Mouse (Mus musculus) heart, embryonic 15.5 days (tissue): ENCODE measurements around the gene Polk. TPM values are rescaled to one million over a fixed set of nuclear protein-coding genes. Genes with fewer than 3 reads are reported as not detected.

Experiments
- ATAC-seq: fragments of 200-750 bp; cut with Nextera tagmentation; replicated peaks from 2 replicates; pipeline ENCODE4 v1.8.0; 2017; ENCODE audit warnings: low read depth, moderate TSS enrichment; ENCODE audit not compliant: insufficient number of reproducible peaks, insufficient read depth, low FRiP score
- H3K27ac ChIP-seq: fragments of 300-500 bp; sonication (generic); 2 replicates; pipeline ENCODE4 v1.5.1; 2015; ENCODE audit warnings: mild to moderate bottlenecking, inconsistent platforms
- H3K27me3 ChIP-seq: fragments of 300-500 bp; sonication (generic); 2 replicates; pipeline ENCODE4 v1.6.1; 2015; ENCODE audit warnings: inconsistent platforms
- H3K36me3 ChIP-seq: fragments of 300-500 bp; sonication (generic); 2 replicates; pipeline ENCODE4 v1.6.1; 2015; ENCODE audit warnings: mild to moderate bottlenecking, inconsistent platforms
- H3K4me1 ChIP-seq: fragments of 300-500 bp; sonication (generic); replicated peaks from 2 replicates; pipeline ENCODE4 v1.6.1; 2015; ENCODE audit warnings: inconsistent platforms
- H3K4me2 ChIP-seq: fragments of 300-500 bp; sonication (generic); 2 replicates; pipeline ENCODE4 v1.6.1; 2015; ENCODE audit warnings: inconsistent platforms, mild to moderate bottlenecking, moderate library complexity
- H3K4me3 ChIP-seq: fragments of 300-500 bp; sonication (generic); 2 replicates; pipeline ENCODE4 v1.5.1; 2015; ENCODE audit warnings: mild to moderate bottlenecking, inconsistent platforms
- H3K9ac ChIP-seq: fragments of 300-500 bp; sonication (generic); 2 replicates; pipeline ENCODE4 v1.6.1; 2015; ENCODE audit warnings: mild to moderate bottlenecking, inconsistent platforms
- H3K9me3 ChIP-seq: fragments of 300-500 bp; sonication (generic); replicated peaks from 2 replicates; pipeline ENCODE4 v1.6.1; 2016; ENCODE audit warnings: inconsistent platforms
- WGBS: fragments of 180-500 bp; shearing (Covaris S2); methylation state at CpG from one replicate; pipeline ENCODE4 v1.1.7; 2015; ENCODE audit warnings: mixed read lengths; 5-methylcytosine and 5-hydroxymethylcytosine counted together
- polyA plus RNA-seq: library from polyadenylated mRNA; unstranded; fragments of >200 nt; fragmentation: Nextera tagmentation; extraction: Ambion mirVana; gene quantifications from 2 replicates; pipeline ENCODE4 v1.2.1, GENCODE M21; 2015

Polk gene
- polyA plus RNA-seq, 1 experiment from 2014 or later: 6.4 TPM

DNA sequence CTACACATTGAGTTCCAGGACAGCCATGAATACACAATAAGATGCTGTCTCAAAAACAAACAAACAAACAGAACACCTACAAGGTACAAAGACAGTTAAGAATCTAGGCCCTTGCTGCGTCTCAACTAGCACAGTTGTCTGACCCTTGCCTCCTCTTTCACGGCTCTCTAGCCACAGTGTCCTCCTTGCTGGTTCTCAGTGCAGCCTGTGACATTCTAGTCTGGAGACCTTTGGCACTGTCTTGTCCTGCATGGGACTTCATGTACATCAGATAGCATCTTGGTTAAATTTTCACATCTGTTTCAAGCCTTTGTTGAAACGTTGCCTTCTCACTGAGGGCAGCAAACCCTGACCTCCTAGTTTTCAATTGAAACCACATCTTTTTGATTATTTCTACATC is 13.6 kb downstream of the Polk start:
- Histone ChIP-seq H3K27me3 (no peaks in the 10 kb centered on the region), H3K9ac (no peak overlapping the region), H3K9me3 (no peaks in the 10 kb centered on the region), H3K4me2 (no peak overlapping the region), H3K36me3 (no peaks in the 10 kb centered on the region; the same call in 1 of the 2 replicates), H3K27ac (no peak overlapping the region), H3K4me1 (no peaks in the 10 kb centered on the region), H3K4me3 (no peak overlapping the region)
- ATAC-seq: no peak
- 92% methylated on average over 3 of the region's 3 CpGs for WGBS

DNA sequence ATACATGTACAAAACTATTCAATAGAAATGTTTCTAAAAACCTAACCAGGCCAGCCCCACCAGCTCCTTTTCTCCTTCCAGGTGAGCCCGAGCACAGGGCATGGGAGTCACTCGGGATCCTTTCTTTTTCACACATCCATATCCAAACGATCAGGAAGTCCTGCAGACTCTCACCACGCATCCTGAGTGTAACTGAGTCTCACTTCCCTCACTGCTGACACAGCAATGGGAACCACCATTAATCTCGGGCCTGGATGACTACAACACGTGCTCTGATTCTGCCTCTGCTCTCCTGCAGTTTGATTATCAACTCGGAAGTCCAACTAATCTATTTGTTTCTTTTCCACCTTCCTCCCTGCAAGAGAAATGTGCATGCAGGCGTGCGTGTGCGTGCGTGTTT is 14.5 kb downstream of the Polk start:
- WGBS: 80% methylated on average over 11 of the region's 11 CpGs
- Histone ChIP-seq H3K4me2 (no peak overlapping the region), H3K9ac (no peak overlapping the region), H3K9me3 (no peaks in the 10 kb centered on the region), H3K4me1 (no peaks in the 10 kb centered on the region), H3K36me3 (no peaks in the 10 kb centered on the region; the same call in 1 of the 2 replicates), H3K27me3 (no peaks in the 10 kb centered on the region), H3K4me3 (no peak overlapping the region), H3K27ac (no peak overlapping the region)
- no peak for ATAC-seq

DNA sequence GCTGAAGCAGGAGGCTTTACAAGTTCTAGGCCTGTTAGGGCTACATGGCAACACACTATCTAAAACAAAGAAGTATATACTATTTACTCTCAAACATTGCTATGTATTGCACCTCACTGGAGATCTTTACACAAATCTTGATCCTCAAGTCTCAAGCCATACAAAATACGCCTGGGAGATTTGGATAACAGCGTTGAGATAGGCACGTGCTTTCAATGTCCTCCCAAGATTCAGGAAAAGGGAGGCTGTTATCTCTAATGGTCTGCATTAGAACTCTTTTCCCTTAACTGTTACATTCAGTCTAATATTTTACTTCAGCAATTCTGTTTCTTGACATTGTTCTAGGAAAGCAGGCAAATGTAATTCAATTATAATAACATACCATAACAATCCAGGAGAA is 15.4 kb downstream of the Polk start:
- Histone ChIP-seq H3K4me3 (no peak overlapping the region), H3K4me2 (no peak overlapping the region), H3K27ac (no peak overlapping the region), H3K9ac (no peak overlapping the region), H3K4me1 (no peaks in the 10 kb centered on the region), H3K27me3 (no peaks in the 10 kb centered on the region), H3K36me3 (no peaks in the 10 kb centered on the region; the same call in 1 of the 2 replicates), H3K9me3 (no peaks in the 10 kb centered on the region)
- no peak for ATAC-seq
- 82% methylated on average over 3 of the region's 3 CpGs for WGBS

DNA sequence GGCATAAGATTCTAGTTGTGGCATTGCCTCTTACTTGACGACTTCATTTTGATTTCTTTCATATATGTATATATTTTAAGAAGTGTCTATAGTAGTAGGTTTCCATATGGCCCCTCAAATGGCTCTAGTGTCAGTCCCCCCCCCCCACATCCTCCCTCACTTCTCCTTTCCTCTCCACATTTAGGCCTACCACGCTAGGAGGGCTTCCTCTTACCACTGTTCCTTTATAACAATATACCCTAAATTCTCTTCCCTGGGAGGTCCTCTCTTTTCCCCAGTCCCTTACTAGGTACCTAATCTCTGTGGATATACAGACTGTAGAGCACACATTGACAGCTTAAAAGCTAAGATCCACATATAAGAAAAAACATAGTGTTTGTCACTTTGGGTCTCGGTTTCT is 21.1 kb downstream of the Polk start:
- H3K27me3 ChIP-seq: no peaks in the 10 kb centered on the region
- WGBS: 90% methylated on average over 3 of the region's 3 CpGs

DNA sequence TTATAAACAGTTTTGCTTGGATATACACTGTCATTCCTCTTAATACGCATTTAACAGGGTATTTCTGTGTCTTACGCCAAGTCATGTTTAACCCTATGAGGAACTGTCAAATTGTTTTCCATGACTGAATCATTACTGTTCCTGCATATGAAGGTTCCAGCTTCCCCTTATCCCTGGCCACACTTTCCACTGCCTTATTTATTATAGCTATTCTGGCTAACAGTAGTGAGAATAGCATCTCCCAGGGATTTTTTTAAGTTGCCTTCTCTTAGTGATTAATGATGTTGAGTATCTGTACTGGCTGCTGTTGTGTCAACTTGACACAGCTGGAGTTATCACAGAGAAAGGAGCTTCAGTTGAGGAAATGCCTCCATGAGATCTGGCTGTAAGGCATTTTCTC is 25.0 kb downstream of the Polk start:
- H3K27me3 ChIP-seq: no peaks in the 10 kb centered on the region
- H3K4me2 ChIP-seq: no peak overlapping the region
- peaks cover 4% of the 10 kb centered on the region; the same call in 1 of the 2 replicates for H3K36me3 ChIP-seq
- no peaks in the 10 kb centered on the region; the same call in 1 of the 2 replicates for H3K9me3 ChIP-seq
- H3K4me1 ChIP-seq: peaks cover 5% of the 10 kb centered on the region
- ATAC-seq: no peak
- H3K4me3 ChIP-seq: no peak overlapping the region
- no peak overlapping the region for H3K27ac ChIP-seq
- WGBS: 87% methylated on average over 2 of the region's 2 CpGs
- H3K9ac ChIP-seq: no peak overlapping the region

More for the DNA sequence above, 21.1 kb downstream of the Polk start:
- Histone ChIP-seq H3K9ac (no peak overlapping the region), H3K36me3 (peaks cover 2% of the 10 kb centered on the region; the same call in 1 of the 2 replicates), H3K4me3 (no peak overlapping the region), H3K9me3 (no peaks in the 10 kb centered on the region; the same call in 1 of the 2 replicates), H3K4me2 (no peak overlapping the region), H3K4me1 (no peaks in the 10 kb centered on the region), H3K27ac (no peak overlapping the region)
- no peak for ATAC-seq

DNA sequence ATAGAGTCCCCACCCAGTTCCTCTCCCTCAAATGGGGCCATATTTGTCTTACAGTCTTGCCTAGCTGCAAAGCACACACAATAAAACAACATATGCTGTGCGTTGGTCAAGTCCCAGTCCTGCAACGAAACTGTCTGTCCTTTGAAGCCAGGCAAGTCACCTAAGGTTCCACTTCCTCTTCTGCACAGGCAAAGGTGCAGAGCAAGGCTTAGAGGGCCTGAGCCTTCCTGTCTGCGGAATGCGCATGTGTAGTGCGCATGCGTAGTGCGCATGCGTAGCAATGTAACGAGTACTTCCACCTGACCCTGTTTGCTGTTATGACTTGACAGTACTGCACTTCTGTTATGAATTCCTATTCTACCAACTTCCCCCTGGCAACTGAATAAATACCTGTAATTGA is 26.1 kb downstream of the Polk start:
- H3K9ac ChIP-seq: no peak overlapping the region
- no peak overlapping the region for H3K4me2 ChIP-seq
- no peak overlapping the region for H3K27ac ChIP-seq
- no peaks in the 10 kb centered on the region for H3K27me3 ChIP-seq
- peaks cover 7% of the 10 kb centered on the region for H3K4me1 ChIP-seq
- WGBS: 92% methylated on average over 9 of the region's 9 CpGs
- H3K4me3 ChIP-seq: no peak overlapping the region
- ATAC-seq: no peak
- H3K36me3 ChIP-seq: peaks cover 4% of the 10 kb centered on the region; the same call in 1 of the 2 replicates
- H3K9me3 ChIP-seq: no peaks in the 10 kb centered on the region; the same call in 1 of the 2 replicates

DNA sequence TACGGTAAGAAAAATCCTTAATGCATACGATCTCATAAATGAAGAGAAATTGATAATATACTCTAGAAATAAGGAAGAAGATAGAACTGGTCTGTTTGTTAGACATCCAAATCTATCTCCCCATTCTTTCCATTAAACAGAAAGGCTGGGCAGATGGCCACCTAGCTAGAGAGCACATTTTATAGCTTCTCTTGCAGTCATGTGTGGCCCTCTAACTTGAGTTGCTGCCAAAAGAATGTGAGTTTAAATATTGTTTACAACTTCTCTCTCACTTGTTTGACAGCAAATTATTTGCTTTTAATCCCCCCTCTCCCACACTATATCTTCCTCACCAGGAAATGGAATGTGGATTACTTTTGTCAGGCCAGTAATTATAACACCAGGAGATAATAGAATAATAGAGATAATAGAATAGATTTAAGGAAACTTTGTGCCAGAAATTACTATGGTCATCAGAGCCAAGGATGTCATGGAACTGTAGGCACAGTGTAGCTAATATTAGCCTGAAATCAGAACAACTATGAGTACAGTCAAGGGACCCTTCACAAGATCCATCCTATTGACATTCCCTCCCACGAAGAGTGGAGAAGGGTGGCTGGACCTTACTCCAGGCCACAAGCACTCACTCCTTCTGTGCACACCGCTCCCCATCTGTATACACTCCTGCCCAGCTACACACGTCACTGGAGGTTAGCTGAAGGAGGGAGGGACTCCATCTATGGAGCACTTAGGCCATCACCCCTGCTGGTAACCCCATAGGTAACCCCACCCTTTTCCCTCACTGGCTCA is 28.0 kb downstream of the Polk start:
- 74% methylated on average over 5 of the region's 5 CpGs for WGBS
- H3K9ac ChIP-seq: no peak overlapping the region
- H3K27me3 ChIP-seq: no peaks in the 10 kb centered on the region
- no peaks in the 10 kb centered on the region for H3K9me3 ChIP-seq
- H3K36me3 ChIP-seq: peaks cover 4% of the 10 kb centered on the region; the same call in 1 of the 2 replicates
- H3K4me1 ChIP-seq: peaks cover 14% of the 10 kb centered on the region
- H3K27ac ChIP-seq: peak overlapping the region; percentile 56; the same call in 1 of the 2 replicates
- H3K4me3 ChIP-seq: no peak overlapping the region
- no peak for ATAC-seq
- no peak overlapping the region for H3K4me2 ChIP-seq

DNA sequence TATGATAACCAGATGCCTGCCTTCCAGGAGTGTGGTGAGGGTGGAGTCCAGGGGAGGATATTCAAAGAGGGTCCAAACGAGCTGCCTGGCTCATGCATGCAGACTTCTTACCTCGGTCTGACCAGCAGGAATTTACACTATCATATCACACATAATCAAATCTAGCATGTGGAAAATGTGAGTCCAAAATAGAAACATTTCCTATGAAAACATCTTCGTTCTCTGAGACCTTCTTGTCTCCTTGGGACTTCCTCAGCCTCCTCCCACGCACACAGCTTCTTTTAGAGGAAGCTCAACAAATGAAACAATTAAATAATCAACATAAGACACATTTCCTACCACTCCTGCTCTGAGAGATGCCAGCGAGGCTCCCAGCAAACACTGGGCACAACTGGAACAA is 30.5 kb downstream of the Polk start:
- Histone ChIP-seq H3K4me2 (no peak overlapping the region), H3K27me3 (no peaks in the 10 kb centered on the region), H3K27ac (peak overlapping the region; percentile 55), H3K9ac (no peak overlapping the region), H3K4me3 (no peak overlapping the region), H3K36me3 (peaks cover 4% of the 10 kb centered on the region; the same call in 1 of the 2 replicates), H3K4me1 (peaks cover 14% of the 10 kb centered on the region), H3K9me3 (no peaks in the 10 kb centered on the region)
- ATAC-seq: no peak
- WGBS: 43% methylated on average over 5 of the region's 5 CpGs

DNA sequence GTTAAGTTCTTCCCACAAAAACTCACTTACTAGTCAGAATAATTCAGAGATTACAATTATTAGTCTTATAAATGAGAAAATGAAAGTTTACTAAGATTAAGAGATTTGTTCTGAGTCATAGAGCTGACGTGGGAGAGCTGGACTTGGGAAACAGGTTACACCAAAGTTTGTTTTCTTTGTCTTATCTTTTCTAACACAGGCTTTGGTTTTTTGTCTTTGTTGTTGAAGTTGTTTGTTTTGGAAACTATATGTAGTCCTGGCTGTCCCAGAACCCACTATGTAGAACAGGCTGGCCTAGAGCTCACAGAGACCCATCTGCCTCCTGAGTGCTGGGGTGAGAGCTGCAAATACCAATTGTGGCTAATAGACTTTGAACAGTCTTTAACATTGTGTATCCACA is 31.1 kb downstream of the Polk start:
- peaks cover 14% of the 10 kb centered on the region for H3K4me1 ChIP-seq
- H3K27ac ChIP-seq: peak overlapping the region; percentile 55; the same call in 1 of the 2 replicates
- no peak for ATAC-seq
- peaks cover 2% of the 10 kb centered on the region; the same call in 1 of the 2 replicates for H3K36me3 ChIP-seq
- no peaks in the 10 kb centered on the region for H3K27me3 ChIP-seq
- no peak overlapping the region for H3K9ac ChIP-seq
- no peak overlapping the region for H3K4me3 ChIP-seq
- WGBS: 67% methylated on average over 1 of the region's 1 CpGs
- no peaks in the 10 kb centered on the region for H3K9me3 ChIP-seq
- no peak overlapping the region for H3K4me2 ChIP-seq

DNA sequence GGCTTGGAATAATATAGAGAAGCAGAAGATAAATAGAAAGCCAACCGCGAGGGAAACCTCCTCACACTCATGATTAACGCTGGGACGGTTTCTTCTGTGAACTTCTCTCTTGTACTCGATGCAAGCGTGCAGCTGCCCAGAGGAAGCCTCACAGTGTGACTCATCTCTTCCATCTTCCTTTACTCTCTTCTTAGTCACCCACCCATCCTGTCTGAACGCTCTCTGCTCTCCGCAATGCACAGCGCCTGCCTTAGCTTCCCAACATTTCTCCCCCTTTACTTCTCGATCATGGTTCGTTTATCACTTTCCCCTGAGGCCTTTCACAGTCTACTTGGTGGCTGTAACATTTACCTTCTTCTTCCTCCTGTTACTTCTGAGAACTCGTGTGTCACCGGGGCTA is 31.7 kb downstream of the Polk start:
- ATAC-seq: no peak
- H3K9me3 ChIP-seq: no peaks in the 10 kb centered on the region
- H3K4me3 ChIP-seq: no peak overlapping the region
- H3K36me3 ChIP-seq: no peaks in the 10 kb centered on the region
- WGBS: 55% methylated on average over 13 of the region's 13 CpGs
- no peaks in the 10 kb centered on the region for H3K27me3 ChIP-seq
- H3K4me1 ChIP-seq: peaks cover 14% of the 10 kb centered on the region
- H3K27ac ChIP-seq: peak overlapping the region; percentile 51
- H3K4me2 ChIP-seq: no peak overlapping the region
- H3K9ac ChIP-seq: no peak overlapping the region

DNA sequence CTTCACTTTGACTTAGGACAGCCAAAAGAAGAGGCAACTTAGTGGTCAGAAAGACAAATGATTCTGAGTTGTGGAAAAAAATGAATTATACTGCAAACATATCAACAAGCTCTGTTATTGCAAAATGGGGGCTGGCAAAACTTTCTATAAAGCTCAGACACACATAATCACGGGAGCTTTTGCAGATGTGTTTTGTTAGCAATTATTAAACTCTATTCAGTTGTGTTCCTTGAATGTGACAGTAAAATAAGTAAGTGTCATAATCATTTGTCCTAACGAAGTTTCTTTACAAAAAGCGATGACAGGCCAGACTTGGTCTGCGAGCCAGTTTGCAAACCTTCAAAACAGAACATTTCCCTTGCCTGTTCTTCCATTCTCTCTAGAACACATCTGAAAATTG is 34.8 kb downstream of the Polk start:
- Histone ChIP-seq H3K4me1 (peaks cover 9% of the 10 kb centered on the region; the same call in 1 of the 2 replicates), H3K9me3 (no peaks in the 10 kb centered on the region), H3K27me3 (no peaks in the 10 kb centered on the region), H3K4me3 (no peak overlapping the region), H3K4me2 (no peak overlapping the region), H3K36me3 (no peaks in the 10 kb centered on the region), H3K9ac (no peak overlapping the region), H3K27ac (no peak overlapping the region)
- ATAC-seq: no peak
- WGBS: 83% methylated on average over 4 of the region's 4 CpGs

DNA sequence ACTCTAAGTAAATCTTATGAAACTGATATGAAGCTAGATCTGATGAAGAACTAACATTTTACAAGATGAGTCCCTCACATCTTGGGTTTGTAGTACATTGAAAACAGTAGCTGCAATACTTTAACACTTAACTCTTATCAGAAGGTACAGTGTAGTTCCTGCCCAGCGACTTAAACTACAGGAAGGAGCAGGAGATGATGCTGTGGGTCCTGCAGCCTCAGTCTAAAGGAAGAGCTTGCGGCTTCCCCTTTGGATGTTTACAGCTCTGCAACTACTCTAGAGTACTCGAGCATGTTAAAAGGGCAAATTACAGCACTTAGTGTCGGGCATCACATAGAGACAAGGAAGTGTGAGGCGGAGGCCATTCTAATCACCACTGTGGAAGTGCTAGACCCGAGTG is 36.1 kb downstream of the Polk start:
- no peak overlapping the region for H3K9ac ChIP-seq
- no peak overlapping the region for H3K4me2 ChIP-seq
- no peak overlapping the region for H3K27ac ChIP-seq
- WGBS: 54% methylated on average over 6 of the region's 6 CpGs
- no peak overlapping the region for H3K4me3 ChIP-seq
- ATAC-seq: no peak
- no peaks in the 10 kb centered on the region for H3K9me3 ChIP-seq
- peaks cover 10% of the 10 kb centered on the region; the same call in 1 of the 2 replicates for H3K4me1 ChIP-seq
- no peaks in the 10 kb centered on the region for H3K36me3 ChIP-seq
- no peaks in the 10 kb centered on the region for H3K27me3 ChIP-seq
